Mouse (Mus musculus): ENCODE measurements around the gene Grk5. TPM values are rescaled to one million over a fixed set of nuclear protein-coding genes. Genes with fewer than 3 reads are reported as not detected.

The Grk5 gene
- total and polyA plus RNA-seq, 3 experiments, result 1.0 to 4.0 (median 2.1) TPM

- no peaks in the 10 kb centered on the region for H3K36me3 ChIP-seq (replicated peaks)
- no peak for TF ChIP-seq POLR2AphosphoS5 (IDR thresholded peaks at IDR 0.05; ENCODE audit: insufficient replicate concordance, low read depth, low read length)
- no peak for TF ChIP-seq GATA2 (IDR thresholded peaks at IDR 0.05; ENCODE audit: borderline replicate concordance, low read depth, low read length)
- no peak for TF ChIP-seq CTCF (IDR thresholded peaks at IDR 0.05; ENCODE audit: low read depth, low read length)
- TF ChIP-seq TAL1 (conservative IDR thresholded peaks at IDR 0.05; ENCODE audit: low read depth, low read length), result no peak
- TF ChIP-seq GATA1 (IDR thresholded peaks at IDR 0.05; ENCODE audit: borderline replicate concordance, low read length), result no peak
- no peak overlapping the region for H3K4me3 ChIP-seq (ENCODE audit: low read depth, low read length)
- H3K27me3 ChIP-seq (ENCODE audit: insufficient read depth, low read length), result no peaks in the 10 kb centered on the region
- ATAC-seq (ENCODE audit: extremely low read depth, insufficient number of reproducible peaks, low FRiP score, poor library complexity, severe bottlenecking) (peak; percentile 49; the same call in 1 of the 2 replicates), DNase-seq (ENCODE audit: low spot score) (no peak)
- no peaks in the 10 kb centered on the region for H3K9me3 ChIP-seq (replicated peaks)
- peaks cover 1% of the 10 kb centered on the region; the same call in 1 of the 2 replicates for H3K4me1 ChIP-seq (ENCODE audit: insufficient read depth, low read depth, low read length)
Measured at GRCm38 (mm10) chr19:61078622-61079021, 189.1 kb downstream of the Grk5 start.

GRCm38 (mm10) chr19:61080251-61080749, 190.8 kb downstream of the Grk5 start:
- no peak for TF ChIP-seq POLR2AphosphoS5 (IDR thresholded peaks at IDR 0.05; ENCODE audit: insufficient replicate concordance, low read depth, low read length)
- no peak for TF ChIP-seq CTCF (IDR thresholded peaks at IDR 0.05; ENCODE audit: low read depth, low read length)
- TF ChIP-seq TAL1 (conservative IDR thresholded peaks at IDR 0.05; ENCODE audit: low read depth, low read length), result no peak
- no peak for TF ChIP-seq GATA2 (IDR thresholded peaks at IDR 0.05; ENCODE audit: borderline replicate concordance, low read depth, low read length)
- TF ChIP-seq GATA1 (IDR thresholded peaks at IDR 0.05; ENCODE audit: borderline replicate concordance, low read length), result no peak
- H3K4me3 ChIP-seq (ENCODE audit: low read depth, low read length), result no peak overlapping the region
- no peaks in the 10 kb centered on the region for H3K36me3 ChIP-seq (replicated peaks)
- peaks cover 11% of the 10 kb centered on the region for H3K4me1 ChIP-seq (ENCODE audit: insufficient read depth, low read depth, low read length)
- no peaks in the 10 kb centered on the region for H3K27me3 ChIP-seq (ENCODE audit: insufficient read depth, low read length)
- H3K9me3 ChIP-seq (replicated peaks), result no peaks in the 10 kb centered on the region
- DNase-seq (ENCODE audit: low spot score), result no peak
- ATAC-seq (ENCODE audit: extremely low read depth, insufficient number of reproducible peaks, low FRiP score, poor library complexity, severe bottlenecking), result no peak

DNA sequence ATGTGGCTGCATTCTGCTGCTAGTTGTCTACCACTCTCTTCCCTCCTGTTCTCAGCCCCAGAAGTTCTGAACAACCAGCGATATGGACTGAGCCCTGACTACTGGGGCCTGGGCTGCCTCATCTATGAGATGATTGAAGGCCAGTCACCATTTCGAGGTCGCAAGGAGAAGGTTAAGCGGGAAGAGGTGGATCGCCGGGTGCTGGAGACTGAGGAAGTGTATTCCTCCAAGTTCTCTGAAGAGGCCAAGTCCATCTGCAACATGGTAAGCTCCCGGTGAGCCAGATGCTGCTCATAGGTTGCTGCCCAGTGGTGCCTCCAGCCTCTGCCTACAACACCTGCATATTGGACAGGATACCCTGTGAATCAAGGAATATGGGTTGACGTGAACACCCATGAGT, 193.5 kb downstream of the Grk5 start:
- H3K9me3 ChIP-seq (replicated peaks), result no peaks in the 10 kb centered on the region
- H3K4me1 ChIP-seq (ENCODE audit: insufficient read depth, low read depth, low read length), result peaks cover 14% of the 10 kb centered on the region
- no peaks in the 10 kb centered on the region for H3K36me3 ChIP-seq (replicated peaks)
- H3K27me3 ChIP-seq (ENCODE audit: insufficient read depth, low read length), result no peaks in the 10 kb centered on the region
- ATAC-seq (ENCODE audit: extremely low read depth, insufficient number of reproducible peaks, low FRiP score, poor library complexity, severe bottlenecking) (no peak), DNase-seq (ENCODE audit: low spot score) (no peak)
- no peak for TF ChIP-seq TAL1 (conservative IDR thresholded peaks at IDR 0.05; ENCODE audit: low read depth, low read length)
- TF ChIP-seq CTCF (IDR thresholded peaks at IDR 0.05; ENCODE audit: low read depth, low read length), result no peak
- no peak for TF ChIP-seq GATA2 (IDR thresholded peaks at IDR 0.05; ENCODE audit: borderline replicate concordance, low read depth, low read length)
- TF ChIP-seq GATA1 (IDR thresholded peaks at IDR 0.05; ENCODE audit: borderline replicate concordance, low read length), result no peak
- no peak for TF ChIP-seq POLR2AphosphoS5 (IDR thresholded peaks at IDR 0.05; ENCODE audit: insufficient replicate concordance, low read depth, low read length)
- no peak overlapping the region for H3K4me3 ChIP-seq (ENCODE audit: low read depth, low read length)

DNA sequence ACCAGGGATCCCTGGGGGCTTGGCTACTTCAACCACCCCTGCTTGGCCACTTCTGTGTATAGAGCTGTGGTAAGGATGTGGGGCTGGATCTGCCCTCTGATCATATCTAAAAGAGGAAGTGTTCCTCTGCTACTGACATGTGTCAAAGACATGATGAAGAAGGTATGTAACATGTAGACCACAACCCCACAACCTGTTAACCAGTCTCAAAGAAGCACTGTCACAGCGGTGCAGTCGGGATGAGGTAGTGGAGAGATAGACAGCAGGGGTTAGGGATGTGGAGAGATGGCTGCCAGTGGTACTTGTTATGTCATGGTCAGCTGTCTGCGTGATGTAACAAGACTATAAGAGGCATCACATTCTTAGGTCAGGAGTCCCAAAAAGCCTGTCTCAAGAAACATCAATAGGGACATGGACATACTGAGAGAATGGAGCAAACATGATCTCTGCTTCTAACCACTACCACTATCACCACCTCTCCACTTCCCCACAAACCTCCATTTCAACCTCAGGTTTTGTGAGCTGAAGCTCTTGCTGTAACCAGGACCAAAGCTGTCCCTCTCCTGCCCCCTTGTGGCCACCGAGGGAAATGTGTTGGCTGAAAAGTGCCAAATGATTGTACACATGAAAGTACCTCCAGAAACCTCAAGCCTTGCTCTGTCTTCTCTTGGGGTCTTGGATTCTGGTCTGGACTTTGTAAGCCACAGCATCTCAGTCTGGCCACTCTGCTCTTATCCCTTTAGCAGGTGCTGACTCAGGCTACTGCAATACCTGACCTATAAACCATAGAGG, 194.8 kb downstream of the Grk5 start:
- peak; percentile 72 for ATAC-seq (ENCODE audit: extremely low read depth, insufficient number of reproducible peaks, low FRiP score, poor library complexity, severe bottlenecking)
- TF ChIP-seq GATA1 (IDR thresholded peaks at IDR 0.05; ENCODE audit: borderline replicate concordance, low read length) (no peak), TAL1 (conservative IDR thresholded peaks at IDR 0.05; ENCODE audit: low read depth, low read length) (no peak), GATA2 (IDR thresholded peaks at IDR 0.05; ENCODE audit: borderline replicate concordance, low read depth, low read length) (no peak), CTCF (IDR thresholded peaks at IDR 0.05; ENCODE audit: low read depth, low read length) (peak; percentile 95)
- no peaks in the 10 kb centered on the region for H3K27me3 ChIP-seq (ENCODE audit: insufficient read depth, low read length)
- H3K4me3 ChIP-seq (ENCODE audit: low read depth, low read length), result no peak overlapping the region
- H3K36me3 ChIP-seq (replicated peaks), result no peaks in the 10 kb centered on the region
- H3K4me1 ChIP-seq (ENCODE audit: insufficient read depth, low read depth, low read length), result peaks cover 14% of the 10 kb centered on the region
- no peaks in the 10 kb centered on the region for H3K9me3 ChIP-seq (replicated peaks)
- peak; percentile 53 for DNase-seq (ENCODE audit: low spot score)

DNA sequence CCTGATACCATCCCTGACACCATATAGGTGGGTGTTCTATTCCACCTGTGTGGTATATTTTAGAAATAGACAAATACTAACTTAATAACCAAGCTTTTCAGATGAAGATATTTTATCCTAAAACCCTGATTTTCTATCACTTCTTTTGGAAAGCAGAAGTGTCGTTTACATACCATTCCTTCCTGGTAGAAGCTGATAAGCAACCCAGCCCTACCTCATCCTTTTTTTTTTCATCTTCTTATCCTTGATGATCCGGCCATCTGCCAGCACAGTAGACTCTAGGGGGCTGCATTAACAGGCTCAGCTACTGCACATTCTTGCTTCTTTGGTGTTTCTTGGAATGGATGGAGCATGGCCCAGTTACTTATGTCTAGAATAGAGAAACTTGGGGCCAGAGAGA, 195.7 kb downstream of the Grk5 start:
- Histone ChIP-seq H3K4me3 (ENCODE audit: low read depth, low read length) (no peak overlapping the region), H3K36me3 (replicated peaks) (no peaks in the 10 kb centered on the region), H3K9me3 (replicated peaks) (no peaks in the 10 kb centered on the region), H3K27me3 (ENCODE audit: insufficient read depth, low read length) (no peaks in the 10 kb centered on the region), H3K4me1 (ENCODE audit: insufficient read depth, low read depth, low read length) (peaks cover 14% of the 10 kb centered on the region)
- TF ChIP-seq GATA2 (IDR thresholded peaks at IDR 0.05; ENCODE audit: borderline replicate concordance, low read depth, low read length) (no peak), TAL1 (conservative IDR thresholded peaks at IDR 0.05; ENCODE audit: low read depth, low read length) (no peak; the same call in 1 of the 2 replicates), GATA1 (IDR thresholded peaks at IDR 0.05; ENCODE audit: borderline replicate concordance, low read length) (no peak), POLR2AphosphoS5 (IDR thresholded peaks at IDR 0.05; ENCODE audit: insufficient replicate concordance, low read depth, low read length) (no peak), CTCF (IDR thresholded peaks at IDR 0.05; ENCODE audit: low read depth, low read length) (no peak)
- DNase-seq (ENCODE audit: low spot score), result no peak
- ATAC-seq (ENCODE audit: extremely low read depth, insufficient number of reproducible peaks, low FRiP score, poor library complexity, severe bottlenecking), result no peak

- H3K27me3 ChIP-seq (ENCODE audit: insufficient read depth, low read length), result no peaks in the 10 kb centered on the region
- H3K9me3 ChIP-seq (replicated peaks), result no peaks in the 10 kb centered on the region
- H3K36me3 ChIP-seq (replicated peaks), result no peaks in the 10 kb centered on the region
- DNase-seq (ENCODE audit: low spot score) (no peak), ATAC-seq (ENCODE audit: extremely low read depth, insufficient number of reproducible peaks, low FRiP score, poor library complexity, severe bottlenecking) (no peak)
- H3K4me1 ChIP-seq (ENCODE audit: insufficient read depth, low read depth, low read length), result peaks cover 14% of the 10 kb centered on the region
- TF ChIP-seq TAL1 (conservative IDR thresholded peaks at IDR 0.05; ENCODE audit: low read depth, low read length) (no peak), GATA1 (IDR thresholded peaks at IDR 0.05; ENCODE audit: borderline replicate concordance, low read length) (no peak), CTCF (IDR thresholded peaks at IDR 0.05; ENCODE audit: low read depth, low read length) (no peak), POLR2AphosphoS5 (IDR thresholded peaks at IDR 0.05; ENCODE audit: insufficient replicate concordance, low read depth, low read length) (no peak), GATA2 (IDR thresholded peaks at IDR 0.05; ENCODE audit: borderline replicate concordance, low read depth, low read length) (no peak)
- H3K4me3 ChIP-seq (ENCODE audit: low read depth, low read length), result no peak overlapping the region
Measured at GRCm38 (mm10) chr19:61087781-61088180, 198.2 kb downstream of the Grk5 start.
